Mouse (Mus musculus) left cerebral cortex, adult 6 months (tissue): ENCODE results near the gene Glis1. TPM values are rescaled to one million over a fixed set of nuclear protein-coding genes. Genes with fewer than 3 reads are reported as not detected.

Experiments used
- long read RNA-seq, 2 experiments: library from polyadenylated mRNA; unstranded; transcript quantifications; one replicate each; pipeline ENCODE4 v2.0.0; 2019 to 2020
- polyA plus RNA-seq: library from polyadenylated mRNA; unstranded; fragments of <200 nt; fragmentation: Nextera tagmentation; gene quantifications from 2 replicates; pipeline ENCODE4 v1.2.3, GENCODE M21; 2021

The Glis1 gene
- 0.13 and 0.41 TPM in 2 replicates for polyA plus RNA-seq
- long read RNA-seq, experiment 1 = 0 reads
- long read RNA-seq, experiment 2 = 0 reads

GRCm38 (mm10) chr4:107434356-107435237 lies at the start of gene Glis1:
Gene Glis1, plus strand, starts transcription at chr4:107434591.

GRCm38 (mm10) chr4:107684130-107684529 lies 249.7 kb downstream of the Glis1 start, which contains the start of gene Dmrtb1:
Gene Dmrtb1, minus strand, starts transcription at chr4:107684230.

Other genes with a start within 250 kb of the Glis1 start
- gene Ldlrad1, start 225.4 kb upstream of the Glis1 start, polyA plus RNA-seq = not detected in 2 replicates
- 14.3 and 18.9 TPM in 2 replicates for gene Lrrc42, start 181.1 kb upstream of the Glis1 start, polyA plus RNA-seq
- 58.1 and 59.7 TPM in 2 replicates for gene Hspb11, start 181.0 kb upstream of the Glis1 start, polyA plus RNA-seq
- not detected in 2 replicates for gene Dio1, start 127.4 kb upstream of the Glis1 start, polyA plus RNA-seq
- 101 and 135 TPM in 2 replicates for gene Yipf1, start 120.2 kb upstream of the Glis1 start, polyA plus RNA-seq
- 4.6 and 5.5 TPM in 2 replicates for gene Ndc1, start 66.8 kb upstream of the Glis1 start, polyA plus RNA-seq
- 0.60 and 0.70 TPM in 2 replicates for gene Dmrtb1, start 249.6 kb downstream of the Glis1 start, polyA plus RNA-seq